Comparison of ENCODE assay signal across 20 mouse cellular contexts in genomic region chr10:5877106-5877505, GRCm38 (mm10). TPM values are rescaled to one million over a fixed set of nuclear protein-coding genes. Genes with fewer than 3 reads are reported as not detected.
DNase-seq lines count a peak whose midpoint lies in the region; ATAC-seq lines count a peak whose summit lies in the region.
"Had no signal": no experiment of that assay in that cellular context is flagged by ENCODE, and none has a peak within 500 bp of the region (broad histone marks: within the 10 kb centered on the region; RNA-seq: fewer than 3 reads in every experiment).

No protein-coding gene starts in this region.

- DNase-seq in cerebellum, postnatal 14 days, result peak; percentile 10 to 39
- peak; percentile 19 to 21 for DNase-seq in left cerebral cortex, adult 18-20 months (ENCODE audit: low spot score in 2 of 2)
- no peak for DNase-seq in left cerebral cortex, adult 11 months (ENCODE audit: low spot score)
- peak; percentile 65 for DNase-seq in 3T3-L1 (ENCODE audit: low read depth, low spot score)
- DNase-seq in fibroblast of lung, adult 2 months (ENCODE audit: low read depth), result peak; percentile 59
- DNase-seq in gastrocnemius, adult 18-20 months (ENCODE audit: low spot score), result no peak
- DNase-seq: adrenal gland, postnatal 10 days; cerebellum, adult 9-10 months; gastrocnemius, postnatal 36 days; heart, adult 2 months; heart, postnatal 14 days; kidney, adult 2 months; layer of hippocampus, adult 9-11 months; lung, adult 18-20 months; lung, postnatal 10 days; thymus, adult 18-20 months; thymus, postnatal 36 days had no signal

- ATAC-seq in cerebellum, adult (ENCODE audit: insufficient number of reproducible peaks, low FRiP score, low TSS enrichment), result no peak
- ATAC-seq: liver, embryonic 12.5 days had no signal

RNA-seq across cellular contexts. Expression of gene Rgs17, which starts 45.1 kb away (rescaled TPM):
- 10 to 100 TPM; 66.7 to 68.3 TPM for total RNA-seq in left cerebral cortex, adult 18-20 months (2021)
- under 1 TPM; 0.14 to 0.19 TPM for total RNA-seq in gastrocnemius, adult 18-20 months (2021)
- total RNA-seq: neutrophil, adult 5-6 weeks had no signal

RNA-seq across cellular contexts. Expression of gene Mtrf1l, which starts 53.4 kb away (rescaled TPM):
- 10 to 100 TPM in 1 of 2 experiments, 1 to 10 TPM in 1; 9.9 to 11.9 TPM for total RNA-seq in left cerebral cortex, adult 18-20 months (2021)
- 1 to 10 TPM; 3.8 TPM for total RNA-seq in gastrocnemius, adult 18-20 months (2021)

Comparison
In these comparisons a context has a peak if more than half of its experiments do, and no peak if none do; other contexts are left out.
1. DNase-seq: peak in cerebellum, postnatal 14 days (2 of 2), left cerebral cortex, adult 18-20 months (2 of 2), 3T3-L1 (single experiment) and fibroblast of lung, adult 2 months (single experiment); none in left cerebral cortex, adult 11 months (single experiment) and gastrocnemius, adult 18-20 months (single experiment).
2. RNA of gene Rgs17, which starts 45.1 kb away (total RNA-seq): 66.7 to 68.3 TPM in left cerebral cortex, adult 18-20 months; 0.14 to 0.19 TPM in gastrocnemius, adult 18-20 months; every median in the first group is over 10 times any median in the second.